Mouse (Mus musculus): Measurements from ENCODE around the gene Gm10413. TPM values are rescaled to one million over a fixed set of nuclear protein-coding genes. Genes with fewer than 3 reads are reported as not detected.
"Not testable (repeated sequence)": the region's sequence is repeated elsewhere in the genome, so short reads cannot be mapped to it uniquely, and the experiment has no call there.

Gm10413 gene
- not detected in 2 replicates for polyA plus RNA-seq (2014; fragmentation: Nextera tagmentation; extraction: Ambion mirVana)

GRCm38 (mm10) chr14:3394793-3395192, at the start of gene Gm10413:
Gene Gm10413, plus strand, starts transcription at chr14:3395093.
- H3K36me3 ChIP-seq (ENCODE audit: control insufficient read depth, insufficient read depth, low read length); H3K27ac ChIP-seq (replicated peaks; ENCODE audit: low read depth, low read length); H3K4me3 ChIP-seq (replicated peaks; ENCODE audit: low read depth, low read length); H3K4me2 ChIP-seq (ENCODE audit: low read length); ATAC-seq (ENCODE audit: low FRiP score, low TSS enrichment); H3K27me3 ChIP-seq (ENCODE audit: control insufficient read depth, insufficient read depth, low read length); H3K9me3 ChIP-seq (ENCODE audit: control insufficient read depth, low read length); DNase-seq; H3K9ac ChIP-seq (replicated peaks; ENCODE audit: low read length); H3K4me1 ChIP-seq (ENCODE audit: control insufficient read depth, insufficient read depth, low read length): not testable (repeated sequence)
- WGBS = no CpG with 5 or more reads among the region's 2 CpGs

GRCm38 (mm10) chr14:3412314-3412713, 17.4 kb downstream of the Gm10413 start, which contains the start of gene Gm10409:
Gene Gm10409, plus strand, starts transcription at chr14:3412614.
- H3K27me3 ChIP-seq (ENCODE audit: control insufficient read depth, insufficient read depth, low read length); DNase-seq; H3K36me3 ChIP-seq (ENCODE audit: control insufficient read depth, insufficient read depth, low read length); ATAC-seq (ENCODE audit: low FRiP score, low TSS enrichment); H3K4me2 ChIP-seq (ENCODE audit: low read length); H3K9me3 ChIP-seq (ENCODE audit: control insufficient read depth, low read length); H3K4me3 ChIP-seq (replicated peaks; ENCODE audit: low read depth, low read length); H3K4me1 ChIP-seq (ENCODE audit: control insufficient read depth, insufficient read depth, low read length); H3K9ac ChIP-seq (replicated peaks; ENCODE audit: low read length); H3K27ac ChIP-seq (replicated peaks; ENCODE audit: low read depth, low read length): not testable (repeated sequence)
- WGBS = no CpG with 5 or more reads among the region's 32 CpGs

- not testable (repeated sequence) for H3K9ac ChIP-seq (replicated peaks; ENCODE audit: low read length); H3K4me2 ChIP-seq (ENCODE audit: low read length); H3K36me3 ChIP-seq (ENCODE audit: control insufficient read depth, insufficient read depth, low read length); H3K27ac ChIP-seq (replicated peaks; ENCODE audit: low read depth, low read length); DNase-seq; ATAC-seq (ENCODE audit: low FRiP score, low TSS enrichment); H3K4me1 ChIP-seq (ENCODE audit: control insufficient read depth, insufficient read depth, low read length); H3K4me3 ChIP-seq (replicated peaks; ENCODE audit: low read depth, low read length); H3K27me3 ChIP-seq (ENCODE audit: control insufficient read depth, insufficient read depth, low read length); H3K9me3 ChIP-seq (ENCODE audit: control insufficient read depth, low read length)
- WGBS = no CpG with 5 or more reads among the region's 2 CpGs
Observed at GRCm38 (mm10) chr14:3427803-3428202, 32.9 kb downstream of the Gm10413 start, which contains the start of gene Gm3005. Gene Gm3005, plus strand, starts transcription at chr14:3428103.

GRCm38 (mm10) chr14:3449079-3449478, 54.2 kb downstream of the Gm10413 start, which contains the start of gene Gm10408:
Gene Gm10408, plus strand, starts transcription at chr14:3449379.
- not testable (repeated sequence) for H3K27ac ChIP-seq (replicated peaks; ENCODE audit: low read depth, low read length); ATAC-seq (ENCODE audit: low FRiP score, low TSS enrichment); H3K9ac ChIP-seq (replicated peaks; ENCODE audit: low read length); H3K4me1 ChIP-seq (ENCODE audit: control insufficient read depth, insufficient read depth, low read length); H3K36me3 ChIP-seq (ENCODE audit: control insufficient read depth, insufficient read depth, low read length); H3K27me3 ChIP-seq (ENCODE audit: control insufficient read depth, insufficient read depth, low read length); H3K4me2 ChIP-seq (ENCODE audit: low read length); H3K9me3 ChIP-seq (ENCODE audit: control insufficient read depth, low read length); H3K4me3 ChIP-seq (replicated peaks; ENCODE audit: low read depth, low read length); DNase-seq
- no CpG with 5 or more reads among the region's 3 CpGs for WGBS

Other genes with a start within 250 kb of the Gm10413 start
- 0.72 TPM in 1 of 2 replicates, not detected in the other for gene Gm5795, start 206.8 kb upstream of the Gm10413 start, polyA plus RNA-seq (2014; fragmentation: Nextera tagmentation; extraction: Ambion mirVana)
- gene D830030K20Rik, start 186.6 kb upstream of the Gm10413 start, polyA plus RNA-seq (2014; fragmentation: Nextera tagmentation; extraction: Ambion mirVana) = 24.7 and 32.4 TPM in 2 replicates
- 0.33 TPM in 1 of 2 replicates, not detected in the other for gene Gm2956, start 62.5 kb upstream of the Gm10413 start, polyA plus RNA-seq (2014; fragmentation: Nextera tagmentation; extraction: Ambion mirVana)
- 16.6 and 23.7 TPM in 2 replicates for gene Gm10409, start 17.5 kb downstream of the Gm10413 start, polyA plus RNA-seq (2014; fragmentation: Nextera tagmentation; extraction: Ambion mirVana)
- gene Gm3005, start 33.0 kb downstream of the Gm10413 start, polyA plus RNA-seq (2014; fragmentation: Nextera tagmentation; extraction: Ambion mirVana) = 10.9 and 15.7 TPM in 2 replicates
- 0.39 TPM in 1 of 2 replicates, not detected in the other for gene Gm10408, start 54.3 kb downstream of the Gm10413 start, polyA plus RNA-seq (2014; fragmentation: Nextera tagmentation; extraction: Ambion mirVana)
- gene Gm3012, start 239.4 kb downstream of the Gm10413 start, polyA plus RNA-seq (2014; fragmentation: Nextera tagmentation; extraction: Ambion mirVana) = not detected in 2 replicates

Data from midbrain, embryonic 14.5 days (tissue).